Mouse (Mus musculus): ENCODE results near the gene Calm3. TPM values are rescaled to one million over a fixed set of nuclear protein-coding genes. Genes with fewer than 3 reads are reported as not detected.

Calm3 gene
- polyA plus RNA-seq, 1 experiment from 2014 or later: 391 TPM

- WGBS: 51% methylated on average over 11 of the region's 11 CpGs
- Histone ChIP-seq H3K27ac (replicated peaks) (no peak overlapping the region), H3K27me3 (no peaks in the 10 kb centered on the region), H3K9me3 (no peaks in the 10 kb centered on the region), H3K9ac (no peak overlapping the region), H3K4me1 (replicated peaks) (peaks cover 5% of the 10 kb centered on the region; the same call in 1 of the 2 replicates), H3K36me3 (no peaks in the 10 kb centered on the region), H3K4me3 (no peak overlapping the region), H3K4me2 (no peak overlapping the region)
- no peak for ATAC-seq (ENCODE audit: low FRiP score, low read depth)
Measured at GRCm38 (mm10) chr7:16908367-16908766, 15.5 kb downstream of the Calm3 start.

GRCm38 (mm10) chr7:16907842-16908241 is 16.1 kb downstream of the Calm3 start:
- no peaks in the 10 kb centered on the region for H3K9me3 ChIP-seq
- no peaks in the 10 kb centered on the region for H3K27me3 ChIP-seq
- peaks cover 5% of the 10 kb centered on the region; the same call in 1 of the 2 replicates for H3K4me1 ChIP-seq (replicated peaks)
- no peaks in the 10 kb centered on the region for H3K36me3 ChIP-seq
- 74% methylated on average over 7 of the region's 7 CpGs for WGBS
- no peak for ATAC-seq (ENCODE audit: low FRiP score, low read depth)
- no peak overlapping the region for H3K4me2 ChIP-seq
- no peak overlapping the region for H3K4me3 ChIP-seq
- no peak overlapping the region for H3K27ac ChIP-seq (replicated peaks)
- no peak overlapping the region for H3K9ac ChIP-seq

- Histone ChIP-seq H3K27ac (replicated peaks) (no peak overlapping the region), H3K4me1 (replicated peaks) (peaks cover 5% of the 10 kb centered on the region; the same call in 1 of the 2 replicates), H3K4me3 (no peak overlapping the region), H3K4me2 (no peak overlapping the region), H3K27me3 (no peaks in the 10 kb centered on the region), H3K36me3 (no peaks in the 10 kb centered on the region), H3K9ac (no peak overlapping the region), H3K9me3 (no peaks in the 10 kb centered on the region)
- ATAC-seq (ENCODE audit: low FRiP score, low read depth): no peak
- 93% methylated on average over 41 of the region's 41 CpGs for WGBS
Measured at GRCm38 (mm10) chr7:16906889-16907559, 16.9 kb downstream of the Calm3 start.

GRCm38 (mm10) chr7:16906281-16906680 is 17.6 kb downstream of the Calm3 start, which contains the start of gene Ptgir:
Ptgir (plus strand) TSS chr7:16906490.
- Histone ChIP-seq H3K9ac (no peak within 1 kb of the TSS), H3K4me2 (no peak within 1 kb of the TSS), H3K4me3 (no peak within 1 kb of the TSS), H3K4me1 (replicated peaks) (peaks cover 5% of the 10 kb centered on the region; the same call in 1 of the 2 replicates), H3K27me3 (no peaks in the 10 kb centered on the region), H3K9me3 (no peaks in the 10 kb centered on the region), H3K27ac (replicated peaks) (no peak within 1 kb of the TSS), H3K36me3 (no peaks in the 10 kb centered on the region)
- 11% methylated on average over 6 of the region's 6 CpGs for WGBS
- ATAC-seq (ENCODE audit: low FRiP score, low read depth): no peak

GRCm38 (mm10) chr7:16905491-16906021 is 18.4 kb downstream of the Calm3 start:
- Histone ChIP-seq H3K4me3 (no peak overlapping the region), H3K4me1 (replicated peaks) (peaks cover 5% of the 10 kb centered on the region; the same call in 1 of the 2 replicates), H3K27ac (replicated peaks) (no peak overlapping the region), H3K27me3 (no peaks in the 10 kb centered on the region), H3K4me2 (no peak overlapping the region), H3K36me3 (no peaks in the 10 kb centered on the region), H3K9ac (no peak overlapping the region), H3K9me3 (no peaks in the 10 kb centered on the region)
- WGBS: 52% methylated on average over 9 of the region's 9 CpGs
- ATAC-seq (ENCODE audit: low FRiP score, low read depth): no peak

GRCm38 (mm10) chr7:16904120-16904675 is 19.7 kb downstream of the Calm3 start:
- no peak for ATAC-seq (ENCODE audit: low FRiP score, low read depth)
- no peak overlapping the region for H3K4me2 ChIP-seq
- H3K4me1 ChIP-seq (replicated peaks): peaks cover 8% of the 10 kb centered on the region; the same call in 1 of the 2 replicates
- no peaks in the 10 kb centered on the region for H3K9me3 ChIP-seq
- H3K27me3 ChIP-seq: no peaks in the 10 kb centered on the region
- WGBS: 37% methylated on average over 8 of the region's 10 CpGs
- H3K9ac ChIP-seq: no peak overlapping the region
- H3K36me3 ChIP-seq: no peaks in the 10 kb centered on the region
- no peak overlapping the region for H3K27ac ChIP-seq (replicated peaks)
- H3K4me3 ChIP-seq: no peak overlapping the region

GRCm38 (mm10) chr7:16903439-16903955 is 20.4 kb downstream of the Calm3 start:
- no peak for ATAC-seq (ENCODE audit: low FRiP score, low read depth)
- no peak overlapping the region for H3K4me3 ChIP-seq
- WGBS: 80% methylated on average over 2 of the region's 2 CpGs
- no peak overlapping the region for H3K27ac ChIP-seq (replicated peaks)
- no peaks in the 10 kb centered on the region for H3K36me3 ChIP-seq
- H3K9me3 ChIP-seq: no peaks in the 10 kb centered on the region
- no peak overlapping the region for H3K9ac ChIP-seq
- no peaks in the 10 kb centered on the region for H3K27me3 ChIP-seq
- H3K4me2 ChIP-seq: no peak overlapping the region
- peaks cover 8% of the 10 kb centered on the region; the same call in 1 of the 2 replicates for H3K4me1 ChIP-seq (replicated peaks)

GRCm38 (mm10) chr7:16900526-16900925 is 23.4 kb downstream of the Calm3 start:
- Histone ChIP-seq H3K36me3 (no peaks in the 10 kb centered on the region), H3K4me2 (no peak overlapping the region), H3K4me1 (replicated peaks) (peaks cover 4% of the 10 kb centered on the region), H3K27ac (replicated peaks) (no peak overlapping the region), H3K4me3 (no peak overlapping the region), H3K27me3 (no peaks in the 10 kb centered on the region), H3K9ac (no peak overlapping the region), H3K9me3 (no peaks in the 10 kb centered on the region)
- 25% methylated on average over 5 of the region's 5 CpGs for WGBS
- 0 out of 2 replicates have a peak, but pooled peaks have one; percentile 28 for ATAC-seq (ENCODE audit: low FRiP score, low read depth)

GRCm38 (mm10) chr7:16895511-16895910 is 28.4 kb downstream of the Calm3 start:
- no peak for ATAC-seq (ENCODE audit: low FRiP score, low read depth)
- 30% methylated on average over 10 of the region's 10 CpGs for WGBS
- Histone ChIP-seq H3K27me3 (peaks cover 10% of the 10 kb centered on the region; the same call in 1 of the 2 replicates), H3K9me3 (no peaks in the 10 kb centered on the region), H3K4me1 (replicated peaks) (peaks cover 33% of the 10 kb centered on the region), H3K4me2 (peak overlapping the region; percentile 57), H3K36me3 (no peaks in the 10 kb centered on the region), H3K27ac (replicated peaks) (no peak overlapping the region), H3K9ac (0 out of 2 replicates have a peak overlapping the region, but pooled peaks have one; percentile 34), H3K4me3 (peak overlapping the region; percentile 18)

GRCm38 (mm10) chr7:16895000-16895399 is 28.9 kb downstream of the Calm3 start:
- no peaks in the 10 kb centered on the region for H3K9me3 ChIP-seq
- no peak overlapping the region for H3K27ac ChIP-seq (replicated peaks)
- peaks cover 31% of the 10 kb centered on the region for H3K4me1 ChIP-seq (replicated peaks)
- peak; percentile 21; the same call in 1 of the 2 replicates for ATAC-seq (ENCODE audit: low FRiP score, low read depth)
- H3K4me2 ChIP-seq: peak overlapping the region; percentile 57
- H3K36me3 ChIP-seq: no peaks in the 10 kb centered on the region
- 0 out of 2 replicates have a peak overlapping the region, but pooled peaks have one; percentile 34 for H3K9ac ChIP-seq
- peak overlapping the region; percentile 18 for H3K4me3 ChIP-seq
- H3K27me3 ChIP-seq: peaks cover 10% of the 10 kb centered on the region; the same call in 1 of the 2 replicates
- 0% methylated on average over 24 of the region's 24 CpGs for WGBS

GRCm38 (mm10) chr7:16894279-16894678 is 29.6 kb downstream of the Calm3 start:
- Histone ChIP-seq H3K9ac (no peak overlapping the region), H3K27me3 (peaks cover 12% of the 10 kb centered on the region; the same call in 1 of the 2 replicates), H3K4me2 (peak overlapping the region; percentile 57; the same call in 1 of the 2 replicates), H3K9me3 (no peaks in the 10 kb centered on the region), H3K4me3 (no peak overlapping the region), H3K36me3 (no peaks in the 10 kb centered on the region), H3K27ac (replicated peaks) (no peak overlapping the region), H3K4me1 (replicated peaks) (peaks cover 31% of the 10 kb centered on the region)
- WGBS: 0% methylated on average over 4 of the region's 4 CpGs
- 0 out of 2 replicates have a peak, but pooled peaks have one; percentile 10 for ATAC-seq (ENCODE audit: low FRiP score, low read depth)

- Histone ChIP-seq H3K27ac (replicated peaks) (no peak overlapping the region), H3K9ac (no peak overlapping the region), H3K4me1 (replicated peaks) (peaks cover 31% of the 10 kb centered on the region), H3K9me3 (no peaks in the 10 kb centered on the region), H3K4me3 (no peak overlapping the region), H3K36me3 (no peaks in the 10 kb centered on the region), H3K27me3 (peaks cover 15% of the 10 kb centered on the region; the same call in 1 of the 2 replicates), H3K4me2 (0 out of 2 replicates have a peak overlapping the region, but pooled peaks have one; percentile 57)
- ATAC-seq (ENCODE audit: low FRiP score, low read depth): no peak
- 2% methylated on average over 6 of the region's 6 CpGs for WGBS
Measured at GRCm38 (mm10) chr7:16893612-16894011, 30.3 kb downstream of the Calm3 start.
